Mouse (Mus musculus) embryonic fibroblast, embryonic 13.5 days (primary cell): ENCODE measurements around the gene Prnd.

Experiments
- CTCF ChIP-seq: IDR thresholded peaks from 2 replicates; pipeline ENCODE4 v1.5.1; 2011; ENCODE audit warnings: mild to moderate bottlenecking, control low read depth, low read length, moderate library complexity, borderline replicate concordance; ENCODE audit not compliant: insufficient read depth
- POLR2A ChIP-seq: IDR thresholded peaks from 2 replicates; pipeline ENCODE4 v1.6.1; 2011; ENCODE audit warnings: low read depth, mild to moderate bottlenecking, control low read depth, low read length, moderate library complexity

DNA sequence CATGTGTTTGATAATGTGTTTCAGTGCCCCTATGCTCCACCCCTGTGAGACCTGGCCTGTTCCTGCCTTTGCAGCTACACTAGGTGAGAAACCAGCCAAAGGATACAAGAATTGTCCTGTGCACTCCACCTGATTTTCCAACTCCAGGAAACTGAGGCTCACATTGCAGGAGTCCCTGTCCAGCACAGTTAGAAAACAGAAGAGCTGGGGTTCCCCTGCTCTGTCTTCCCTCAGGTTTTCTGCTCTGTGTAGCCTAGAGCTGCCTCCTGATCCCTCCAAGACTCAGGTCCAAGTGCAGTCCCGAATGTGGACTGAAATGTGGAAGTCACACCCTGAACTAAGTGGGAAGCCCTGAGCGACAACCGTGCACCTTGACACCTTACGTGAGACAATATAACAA, 3.0 kb downstream of the Prnd start:
- TF ChIP-seq CTCF (no peak), POLR2A (no peak)
